Mouse (Mus musculus): ENCODE results near the gene Ier2.
"Not testable (repeated sequence)": the region's sequence is repeated elsewhere in the genome, so short reads cannot be mapped to it uniquely, and the experiment has no call there.

Gene Ier2

GRCm38 (mm10) chr8:84697166-84698130 lies 34.8 kb upstream of the Ier2 start:
- peak; percentile 60 to 74 for DNase-seq

DNA sequence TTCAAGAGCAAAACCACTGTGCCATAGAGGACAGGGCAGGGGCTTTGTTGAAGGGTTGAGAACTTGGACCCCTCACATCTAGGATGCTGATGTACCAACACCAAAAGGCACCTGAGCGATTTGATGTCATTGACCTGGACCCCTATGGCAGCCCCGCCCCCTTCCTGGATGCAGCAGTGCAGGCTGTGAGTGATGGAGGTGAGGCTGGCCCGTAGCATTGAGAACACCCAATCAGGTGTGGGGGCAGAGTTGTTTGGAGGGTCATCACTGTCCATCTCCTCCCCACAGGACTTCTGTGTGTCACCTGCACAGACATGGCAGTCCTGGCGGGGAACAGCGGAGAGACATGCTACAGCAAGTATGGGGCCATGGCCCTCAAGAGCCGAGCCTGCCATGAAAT lies 32.5 kb upstream of the Ier2 start:
- peak in 1 of 2 experiments; percentile 18 for DNase-seq

GRCm38 (mm10) chr8:84693332-84693731 lies 30.7 kb upstream of the Ier2 start:
- no peak for DNase-seq

GRCm38 (mm10) chr8:84689091-84689915 lies 26.7 kb upstream of the Ier2 start:
- peak; percentile 91 to 93 for DNase-seq

DNA sequence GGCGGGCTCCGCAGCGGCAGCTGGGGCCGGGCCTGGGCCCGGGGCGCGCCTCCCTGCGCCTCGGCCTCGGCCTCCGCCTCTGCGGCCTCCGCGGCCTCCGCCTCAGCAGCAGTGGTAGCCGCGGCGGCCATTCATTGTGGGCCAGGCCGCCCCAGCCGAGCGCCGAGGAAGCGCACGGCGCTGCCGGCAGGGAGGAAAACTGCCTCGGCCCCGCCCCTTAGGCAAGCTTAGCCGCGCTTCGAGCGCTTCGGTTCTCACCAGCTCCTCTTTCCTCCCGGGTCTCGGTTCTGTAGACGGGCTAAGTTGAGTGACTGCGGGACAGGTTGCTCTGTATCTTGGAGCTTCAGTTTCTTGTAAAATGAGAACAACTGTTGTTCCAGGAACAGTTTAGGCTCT lies 25.1 kb upstream of the Ier2 start, which contains the start of gene Nacc1:
TSS of gene Nacc1 (minus strand) at position 158 of the 396 bp plus-strand sequence.
- DNase-seq = peak; percentile 91 to 95

GRCm38 (mm10) chr8:84687003-84687704 lies 24.5 kb upstream of the Ier2 start:
- peak in 1 of 2 experiments; percentile 74 for DNase-seq

DNA sequence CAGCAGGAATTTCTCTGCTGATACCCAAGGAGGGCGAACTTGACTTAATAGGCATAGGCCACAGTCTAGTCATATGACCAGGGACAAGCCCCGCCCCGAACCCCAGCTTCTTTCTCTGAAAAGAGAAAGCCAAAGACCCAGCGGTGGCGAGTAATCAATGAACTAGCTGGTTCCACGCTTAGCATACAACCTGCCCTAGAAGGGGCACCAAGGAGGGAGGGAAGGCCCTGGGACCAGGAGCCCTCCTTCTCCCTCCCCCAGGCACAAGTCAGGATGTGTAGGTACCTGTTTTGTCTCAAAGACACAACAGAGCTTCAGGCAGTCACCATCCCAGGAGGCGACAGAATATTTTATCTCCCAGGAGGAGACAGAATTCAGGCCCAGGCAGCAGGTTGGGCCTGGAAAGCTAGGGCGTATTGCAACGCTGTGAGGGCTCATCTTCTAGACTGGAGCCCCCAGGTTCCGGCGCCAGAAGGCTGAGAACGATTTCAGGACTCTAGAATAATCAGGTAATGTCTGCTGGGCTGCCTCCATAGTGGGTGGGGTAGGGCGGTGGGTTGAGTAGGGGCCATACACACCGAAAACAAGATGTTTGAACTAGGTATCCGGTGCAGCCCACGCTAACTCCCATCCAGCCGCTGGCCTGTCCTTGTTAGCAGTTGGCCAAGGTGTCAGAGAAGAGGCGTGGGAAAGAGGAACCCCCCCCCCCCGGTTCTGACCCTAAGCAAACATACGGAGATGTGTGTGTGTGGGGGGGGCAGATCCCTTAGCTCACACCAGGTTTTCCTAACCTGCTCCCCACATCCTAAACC lies 23.7 kb upstream of the Ier2 start, which contains the start of gene Trmt1:
TSS of gene Trmt1 (plus strand) at position 117 of the 812 bp plus-strand sequence.
- peak in 1 of 2 experiments; percentile 58 for DNase-seq

DNA sequence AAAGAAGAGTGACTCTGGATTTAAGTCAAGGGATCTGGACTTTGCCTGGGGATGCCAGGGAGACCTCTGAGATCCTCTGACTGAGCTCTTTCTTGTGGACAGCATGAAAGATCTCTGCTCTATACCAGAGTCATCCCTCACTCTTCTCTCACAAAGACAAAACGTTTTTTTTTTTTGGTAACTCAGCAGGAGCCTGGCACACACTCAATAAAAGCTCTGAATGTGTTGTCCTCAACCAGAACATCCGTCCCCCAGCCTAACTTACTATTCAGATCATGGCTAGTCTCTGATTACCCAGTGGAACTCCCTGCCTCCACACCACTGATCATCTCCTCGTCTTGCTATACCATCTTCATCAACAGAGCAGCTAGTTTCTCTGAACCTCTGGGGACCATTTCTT lies 21.9 kb upstream of the Ier2 start:
- peak in 1 of 2 experiments; percentile 50 for DNase-seq

DNA sequence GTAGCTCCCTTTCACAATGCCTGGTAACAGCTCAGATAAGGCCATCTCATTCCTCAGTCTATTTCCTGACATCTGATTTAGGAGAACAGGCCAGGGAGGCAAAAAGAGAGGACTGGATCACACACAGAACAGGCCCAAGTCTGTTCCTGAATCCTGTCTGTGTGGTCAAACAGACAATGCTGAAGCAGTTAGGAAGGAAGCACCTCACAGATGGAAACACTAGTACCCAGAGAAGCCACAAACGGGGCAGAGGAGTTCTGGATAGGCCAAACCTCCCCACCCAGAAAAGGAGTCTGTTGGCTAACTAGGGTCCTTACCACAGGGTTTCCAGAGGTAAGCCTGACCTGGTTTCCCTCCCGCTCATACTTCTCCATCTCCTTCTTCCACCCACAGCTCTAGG lies 19.6 kb upstream of the Ier2 start:
- DNase-seq = no peak

- DNase-seq = no peak
These were observed 18.8 kb upstream of the Ier2 start for GRCm38 (mm10) chr8:84681476-84681875.

DNA sequence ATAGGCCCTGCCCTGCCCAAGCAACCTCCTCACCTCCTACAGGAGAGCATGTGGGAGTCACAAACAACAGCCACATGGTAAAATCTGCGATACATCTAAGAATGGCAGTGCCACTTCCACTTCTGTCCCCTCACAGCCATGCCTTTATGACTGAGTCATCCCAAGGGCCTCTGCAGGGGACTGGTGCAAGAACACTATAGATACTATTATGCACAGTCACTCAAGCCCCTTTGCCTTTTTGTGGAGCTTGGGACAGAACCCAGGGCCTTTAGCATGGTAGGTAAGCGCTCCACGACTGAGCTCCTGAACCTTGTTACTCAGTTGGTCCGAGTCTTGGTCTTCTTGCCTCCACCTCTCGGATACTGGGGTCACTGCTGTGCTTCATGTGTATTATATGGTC lies 14.7 kb upstream of the Ier2 start:
- DNase-seq = no peak

- not testable (repeated sequence) for DNase-seq
These were observed 7.8 kb upstream of the Ier2 start for GRCm38 (mm10) chr8:84670295-84671006.

- no peak for DNase-seq
These were observed 6.3 kb upstream of the Ier2 start for GRCm38 (mm10) chr8:84668731-84669485.

GRCm38 (mm10) chr8:84668081-84668480 lies 5.4 kb upstream of the Ier2 start:
- no peak for DNase-seq

GRCm38 (mm10) chr8:84665385-84665893 lies 2.8 kb upstream of the Ier2 start:
- peak in 1 of 2 experiments; percentile 38 for DNase-seq

GRCm38 (mm10) chr8:84664566-84665384 lies 2.1 kb upstream of the Ier2 start:
- peak; percentile 88 to 91 for DNase-seq

DNA sequence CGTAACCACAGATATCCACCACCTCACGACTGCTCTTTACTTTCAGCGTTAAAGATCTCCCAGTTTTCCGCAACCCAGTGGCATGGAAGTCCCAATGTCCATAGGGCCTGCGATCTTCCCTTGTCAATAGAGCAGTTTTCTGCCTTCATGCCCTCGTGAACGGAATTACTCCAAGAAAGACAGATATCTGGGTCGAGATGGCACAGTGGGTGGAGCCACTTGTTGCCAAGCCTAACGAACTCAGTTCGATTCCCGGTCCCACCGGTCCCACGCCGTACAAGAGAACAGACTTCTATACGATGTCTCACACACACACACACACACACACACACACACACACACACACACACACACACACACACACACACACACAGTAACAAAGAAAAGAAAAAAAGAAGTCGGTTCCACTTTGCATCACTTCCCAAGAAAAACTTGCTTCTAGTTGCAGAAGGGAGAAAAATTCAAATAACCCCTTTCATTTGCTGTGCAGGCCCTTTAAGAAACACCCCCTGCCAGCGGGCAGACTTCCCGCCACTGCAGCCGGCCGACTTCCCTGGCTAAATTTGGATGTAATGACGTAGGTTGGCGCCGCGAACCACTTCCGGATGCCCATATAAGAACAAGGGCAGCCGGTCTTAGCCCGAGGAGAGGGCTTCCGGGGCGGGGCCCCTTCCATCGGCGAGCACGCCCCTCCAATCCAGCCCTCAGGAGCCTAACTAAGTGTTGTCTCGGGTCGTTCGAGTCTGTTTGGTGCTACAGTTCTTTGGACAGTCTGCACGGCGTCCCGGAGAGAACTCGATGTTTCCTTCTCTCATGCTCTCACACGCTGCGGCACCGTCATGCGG lies 1.1 kb upstream of the Ier2 start:
- DNase-seq = peak; percentile 97 to 98

GRCm38 (mm10) chr8:84661961-84662571 lies 586 bp downstream of the Ier2 start:
- peak in 1 of 2 experiments; percentile 67 for DNase-seq
